9 mouse cellular contexts compared by ENCODE assay signal in genomic region chr12:111377986-111378490, GRCm38 (mm10). TPM values are rescaled to one million over a fixed set of nuclear protein-coding genes. Genes with fewer than 3 reads are reported as not detected.
DNase-seq lines count a peak whose midpoint lies in the region; ATAC-seq and TF ChIP-seq lines count a peak whose summit lies in the region.
"Had no signal": no experiment of that assay in that cellular context is flagged by ENCODE, and none has a peak within 500 bp of the region (broad histone marks: within the 10 kb centered on the region; RNA-seq: fewer than 3 reads in every experiment).

No protein-coding gene starts in this region.

- H3K4me1 ChIP-seq in embryonic facial prominence, embryonic 13.5 days, result peaks cover 35% of the 10 kb centered on the region
- H3K4me1 ChIP-seq in hindbrain, postnatal 0 days (ENCODE audit: insufficient read depth, low read length), result peaks cover 5% of the 10 kb centered on the region
- peaks cover 4% of the 10 kb centered on the region for H3K4me1 ChIP-seq in liver, embryonic 16.5 days (ENCODE audit: control insufficient read depth, low read depth, low read length)
- peaks cover 35% of the 10 kb centered on the region for H3K4me1 ChIP-seq in neural tube, embryonic 13.5 days (replicated peaks)

- peak; percentile 52; the same call in 1 of the 2 replicates for ATAC-seq in embryonic facial prominence, embryonic 13.5 days (ENCODE audit: insufficient number of reproducible peaks, insufficient read depth, low FRiP score, low TSS enrichment, low read depth)
- ATAC-seq in hindbrain, postnatal 0 days, result peak; percentile 77
- ATAC-seq in liver, embryonic 16.5 days (ENCODE audit: low read depth), result peak; percentile 26
- peak; percentile 86 for ATAC-seq in neural tube, embryonic 13.5 days (ENCODE audit: low read depth)

- under 1% methylated on average over 32 of the region's 32 CpGs for WGBS in embryonic facial prominence, embryonic 13.5 days
- WGBS in hindbrain, postnatal 0 days, result under 1% methylated on average over 32 of the region's 32 CpGs
- under 1% methylated on average over 32 of the region's 32 CpGs for WGBS in liver, embryonic 16.5 days (ENCODE audit: insufficient replicate concordance)
- under 1% methylated on average over 32 of the region's 32 CpGs for WGBS in neural tube, embryonic 13.5 days

- H3K27ac ChIP-seq in embryonic facial prominence, embryonic 13.5 days, result peak overlapping the region; percentile 87
- peak overlapping the region; percentile 89 for H3K27ac ChIP-seq in hindbrain, postnatal 0 days
- peak overlapping the region; percentile 61 for H3K27ac ChIP-seq in liver, embryonic 16.5 days (ENCODE audit: low read length)
- H3K27ac ChIP-seq in neural tube, embryonic 13.5 days (replicated peaks), result peak overlapping the region; percentile 96

- H3K9ac ChIP-seq in embryonic facial prominence, embryonic 13.5 days, result peak overlapping the region; percentile 94
- H3K9ac ChIP-seq in hindbrain, postnatal 0 days (replicated peaks; ENCODE audit: low read length), result peak overlapping the region; percentile 84
- H3K9ac ChIP-seq in liver, embryonic 16.5 days (ENCODE audit: low read depth, low read length), result peak overlapping the region; percentile 58
- peak overlapping the region; percentile 94 for H3K9ac ChIP-seq in neural tube, embryonic 13.5 days

- peak overlapping the region; percentile 93 for H3K4me2 ChIP-seq in embryonic facial prominence, embryonic 13.5 days
- H3K4me2 ChIP-seq in hindbrain, postnatal 0 days (ENCODE audit: low read depth, low read length), result peak overlapping the region; percentile 65
- H3K4me2 ChIP-seq in liver, embryonic 16.5 days (ENCODE audit: low read depth, low read length), result peak overlapping the region; percentile 69
- peak overlapping the region; percentile 85 for H3K4me2 ChIP-seq in neural tube, embryonic 13.5 days

- no peaks in the 10 kb centered on the region; the same call in 1 of the 2 replicates for H3K27me3 ChIP-seq in embryonic facial prominence, embryonic 13.5 days
- no peaks in the 10 kb centered on the region for H3K27me3 ChIP-seq in hindbrain, postnatal 0 days (ENCODE audit: insufficient read depth, low read length)
- H3K27me3 ChIP-seq in liver, embryonic 16.5 days (ENCODE audit: control insufficient read depth, insufficient read depth, low read depth, low read length), result peaks cover 43% of the 10 kb centered on the region
- no peaks in the 10 kb centered on the region for H3K27me3 ChIP-seq in neural tube, embryonic 13.5 days

- H3K4me3 ChIP-seq in embryonic facial prominence, embryonic 13.5 days, result peak overlapping the region; percentile 99
- peak overlapping the region; percentile 89 for H3K4me3 ChIP-seq in hindbrain, postnatal 0 days (ENCODE audit: low read length)
- peak overlapping the region; percentile 72 for H3K4me3 ChIP-seq in liver, embryonic 16.5 days (ENCODE audit: low read depth, low read length)
- H3K4me3 ChIP-seq in neural tube, embryonic 13.5 days, result peak overlapping the region; percentile 99

- no peak for TF ChIP-seq CTCF in hindbrain, postnatal 0 days (IDR thresholded peaks at IDR 0.05; ENCODE audit: low read depth)

- DNase-seq in adrenal gland, postnatal 14 days, result peak; percentile 70
- DNase-seq in adrenal gland, postnatal 25 days, result no peak
- peak; percentile 42 for DNase-seq in 3T3-L1 (ENCODE audit: low read depth, low spot score)
- DNase-seq in hindbrain, postnatal 0 days (ENCODE audit: low spot score), result peak; percentile 62
- no peak for DNase-seq in adipocyte (ENCODE audit: low spot score)

- no peaks in the 10 kb centered on the region for H3K9me3 ChIP-seq in embryonic facial prominence, embryonic 13.5 days
- no peaks in the 10 kb centered on the region for H3K9me3 ChIP-seq in hindbrain, postnatal 0 days (ENCODE audit: low read length)
- H3K9me3 ChIP-seq in liver, embryonic 16.5 days (replicated peaks; ENCODE audit: control insufficient read depth, low read length), result no peaks in the 10 kb centered on the region
- H3K9me3 ChIP-seq in neural tube, embryonic 13.5 days, result no peaks in the 10 kb centered on the region

- H3K36me3 ChIP-seq in embryonic facial prominence, embryonic 13.5 days, result no peaks in the 10 kb centered on the region
- H3K36me3 ChIP-seq in hindbrain, postnatal 0 days (ENCODE audit: insufficient read depth, low read length), result no peaks in the 10 kb centered on the region
- no peaks in the 10 kb centered on the region for H3K36me3 ChIP-seq in liver, embryonic 16.5 days (ENCODE audit: control insufficient read depth, insufficient read depth)
- H3K36me3 ChIP-seq in neural tube, embryonic 13.5 days, result no peaks in the 10 kb centered on the region

RNA-seq across cellular contexts. Expression of gene Cdc42bpb, which starts 0.5 kb away (rescaled TPM):
- total RNA-seq in adrenal gland, postnatal 14 days (2021), result 133 and 149 TPM in 2 replicates
- 123 and 157 TPM in 2 replicates for total RNA-seq in adrenal gland, postnatal 25 days (2021)
- polyA plus RNA-seq in embryonic facial prominence, embryonic 13.5 days (2015; fragmentation: Nextera tagmentation; extraction: Ambion mirVana), result 33.7 and 34.6 TPM in 2 replicates
- total RNA-seq in hindbrain, postnatal 0 days (2014; rRNA removed), result 229 and 236 TPM in 2 replicates
- 28.4 and 30.4 TPM in 2 replicates for polyA plus RNA-seq in hindbrain, postnatal 0 days (2015; fragmentation: Nextera tagmentation; extraction: Ambion mirVana)
- polyA plus RNA-seq in liver, embryonic 16.5 days (2015; fragmentation: Nextera tagmentation; extraction: Ambion mirVana), result 8.1 and 10.1 TPM in 2 replicates
- 34.0 and 41.4 TPM in 2 replicates for polyA plus RNA-seq in neural tube, embryonic 13.5 days (2015; fragmentation: Nextera tagmentation; extraction: Ambion mirVana)

RNA-seq across cellular contexts. Expression of gene Lbhd2, which starts 28.6 kb away (rescaled TPM):
- total RNA-seq in adrenal gland, postnatal 14 days (2021), result 0.56 and 0.79 TPM in 2 replicates
- 0.85 TPM in 1 of 2 replicates, not detected in the other for total RNA-seq in adrenal gland, postnatal 25 days (2021)
- 2.0 and 3.4 TPM in 2 replicates for polyA plus RNA-seq in embryonic facial prominence, embryonic 13.5 days (2015; fragmentation: Nextera tagmentation; extraction: Ambion mirVana)
- 4.3 and 11.8 TPM in 2 replicates for total RNA-seq in hindbrain, postnatal 0 days (2014; rRNA removed)
- 6.0 and 7.8 TPM in 2 replicates for polyA plus RNA-seq in hindbrain, postnatal 0 days (2015; fragmentation: Nextera tagmentation; extraction: Ambion mirVana)
- not detected in 2 replicates for polyA plus RNA-seq in liver, embryonic 16.5 days (2015; fragmentation: Nextera tagmentation; extraction: Ambion mirVana)
- 1.4 TPM in 1 of 2 replicates, not detected in the other for polyA plus RNA-seq in neural tube, embryonic 13.5 days (2015; fragmentation: Nextera tagmentation; extraction: Ambion mirVana)
- total RNA-seq: hematopoietic stem cell, adult 5-6 weeks had no signal

RNA-seq across cellular contexts. Expression of gene Exoc3l4, which starts 38.8 kb away (rescaled TPM):
- total RNA-seq in adrenal gland, postnatal 14 days (2021), result 4.6 and 5.2 TPM in 2 replicates
- total RNA-seq in adrenal gland, postnatal 25 days (2021), result 4.4 and 5.7 TPM in 2 replicates
- polyA plus RNA-seq in embryonic facial prominence, embryonic 13.5 days (2015; fragmentation: Nextera tagmentation; extraction: Ambion mirVana), result 10.2 and 12.7 TPM in 2 replicates
- total RNA-seq in hindbrain, postnatal 0 days (2014; rRNA removed), result 0.99 and 2.9 TPM in 2 replicates
- polyA plus RNA-seq in hindbrain, postnatal 0 days (2015; fragmentation: Nextera tagmentation; extraction: Ambion mirVana), result 1.7 and 2.3 TPM in 2 replicates
- polyA plus RNA-seq in liver, embryonic 16.5 days (2015; fragmentation: Nextera tagmentation; extraction: Ambion mirVana), result 23.4 and 28.5 TPM in 2 replicates
- 1.1 and 2.3 TPM in 2 replicates for polyA plus RNA-seq in neural tube, embryonic 13.5 days (2015; fragmentation: Nextera tagmentation; extraction: Ambion mirVana)

Comparison
In these comparisons a context has a peak if more than half of its experiments do, and no peak if none do; other contexts are left out.
1. DNase-seq: peak in adrenal gland, postnatal 14 days (single experiment), 3T3-L1 (single experiment) and hindbrain, postnatal 0 days (single experiment); none in adrenal gland, postnatal 25 days (single experiment) and adipocyte (single experiment).
2. ATAC-seq: peak in every context shown above with its lines; median percentile 86 in neural tube, embryonic 13.5 days; 77 in hindbrain, postnatal 0 days; 52 in embryonic facial prominence, embryonic 13.5 days; 26 in liver, embryonic 16.5 days.
3. Peak in every context shown above with its lines, with median percentiles within 50 percentile points of each other: H3K27ac ChIP-seq, H3K4me2 ChIP-seq, H3K4me3 ChIP-seq and H3K9ac ChIP-seq.